Mouse (Mus musculus): ENCODE measurements around the gene Zc3h7b.

- TF ChIP-seq EP300 (IDR thresholded peaks at IDR 0.05) (no peak), CTCF (IDR thresholded peaks at IDR 0.05) (no peak)
Measured at GRCm38 (mm10) chr15:81725965-81726364, 18.9 kb upstream of the Zc3h7b start.

Data from lung, postnatal 0 days (tissue).